In the genomic region with DNA sequence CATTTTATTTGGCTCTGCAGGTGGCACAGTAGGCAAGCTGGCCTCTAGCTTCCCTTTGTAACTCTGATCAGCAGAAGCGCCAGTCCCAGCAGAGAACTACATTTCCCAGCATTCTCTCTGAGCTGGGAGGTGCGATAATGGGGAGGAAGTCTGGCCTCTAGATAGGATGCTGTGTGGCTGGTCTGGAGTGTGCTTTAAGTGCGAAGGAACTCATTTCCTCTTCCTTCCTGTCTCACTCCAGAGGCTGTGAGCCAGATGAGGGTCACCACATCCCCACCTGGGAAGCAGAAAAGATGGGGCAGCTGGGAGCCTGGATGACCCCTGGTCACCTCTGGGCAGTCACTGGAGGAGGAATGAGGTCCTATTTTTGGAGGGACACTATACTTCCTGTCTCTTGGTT, we compare ENCODE assay signal across 10 mouse cellular contexts. TPM values are rescaled to one million over a fixed set of nuclear protein-coding genes. Genes with fewer than 3 reads are reported as not detected.
DNase-seq lines count a peak whose midpoint lies in the region; ATAC-seq lines count a peak whose summit lies in the region.
"Had no signal": no experiment of that assay in that cellular context is flagged by ENCODE, and none has a peak within 500 bp of the region (broad histone marks: within the 10 kb centered on the region; RNA-seq: fewer than 3 reads in every experiment).

No protein-coding gene starts in this region.

- H3K4me3 ChIP-seq in hindbrain, embryonic 10.5 days: no peak overlapping the region
- no peak overlapping the region for H3K4me3 ChIP-seq in hindbrain, embryonic 16.5 days (ENCODE audit: low read length)
- no peak overlapping the region for H3K4me3 ChIP-seq in limb, embryonic 11.5 days (ENCODE audit: low read depth, low read length)

- H3K9ac ChIP-seq in hindbrain, embryonic 16.5 days (ENCODE audit: low read depth, low read length): no peak overlapping the region
- H3K9ac ChIP-seq in limb, embryonic 11.5 days (ENCODE audit: low read length): no peak overlapping the region
- H3K9ac ChIP-seq: liver, embryonic 14.5 days had no signal

- ATAC-seq in hindbrain, embryonic 16.5 days: no peak
- 0 out of 2 replicates have a peak, but pooled peaks have one; percentile 1 for ATAC-seq in limb, embryonic 11.5 days (ENCODE audit: insufficient number of reproducible peaks, low FRiP score, low TSS enrichment, low read depth)

- no peaks in the 10 kb centered on the region for H3K9me3 ChIP-seq in hindbrain, embryonic 10.5 days
- no peaks in the 10 kb centered on the region for H3K9me3 ChIP-seq in hindbrain, embryonic 16.5 days (ENCODE audit: control insufficient read depth, low read length)
- no peaks in the 10 kb centered on the region for H3K9me3 ChIP-seq in limb, embryonic 11.5 days (ENCODE audit: control insufficient read depth, low read length)

- no peak for DNase-seq in hindbrain, embryonic 10.5 days (ENCODE audit: low spot score)
- DNase-seq in CD4-positive helper T cell, adult 2 months (ENCODE audit: low read depth, low spot score): peak; percentile 37
- DNase-seq in embryo, embryonic 10 days (ENCODE audit: low spot score): peak; percentile 73
- DNase-seq in limb, embryonic 11.5 days (ENCODE audit: low spot score): peak; percentile 51
- no peak for DNase-seq in cerebellum, postnatal 36 days
- DNase-seq in urinary bladder, adult 2 months (ENCODE audit: low spot score): no peak
- DNase-seq in left cerebral cortex, adult 9 months (ENCODE audit: low spot score in 2 of 2): no peak

- WGBS in hindbrain, embryonic 10.5 days: 32% methylated on average over 3 of the region's 3 CpGs
- 31% methylated on average over 3 of the region's 3 CpGs for WGBS in hindbrain, embryonic 16.5 days
- WGBS in limb, embryonic 11.5 days: 14% methylated on average over 3 of the region's 3 CpGs

- H3K27me3 ChIP-seq in hindbrain, embryonic 10.5 days (ENCODE audit: insufficient read depth, poor library complexity, severe bottlenecking): peaks cover 3% of the 10 kb centered on the region
- no peaks in the 10 kb centered on the region for H3K27me3 ChIP-seq in hindbrain, embryonic 16.5 days (replicated peaks; ENCODE audit: control insufficient read depth, insufficient read depth, low read length)
- no peaks in the 10 kb centered on the region for H3K27me3 ChIP-seq in limb, embryonic 11.5 days (ENCODE audit: control insufficient read depth, insufficient read depth, low read length)

- no peaks in the 10 kb centered on the region for H3K36me3 ChIP-seq in hindbrain, embryonic 10.5 days
- no peaks in the 10 kb centered on the region for H3K36me3 ChIP-seq in hindbrain, embryonic 16.5 days (ENCODE audit: control insufficient read depth, insufficient read depth, low read length)
- H3K36me3 ChIP-seq in limb, embryonic 11.5 days (ENCODE audit: control insufficient read depth, insufficient read depth, low read length): no peaks in the 10 kb centered on the region
- H3K36me3 ChIP-seq: G1E had no signal

- no peak overlapping the region for H3K4me2 ChIP-seq in hindbrain, embryonic 16.5 days (ENCODE audit: low read length)
- no peak overlapping the region for H3K4me2 ChIP-seq in limb, embryonic 11.5 days (ENCODE audit: low read depth, severe bottlenecking)

- peaks cover 61% of the 10 kb centered on the region for H3K4me1 ChIP-seq in hindbrain, embryonic 10.5 days (replicated peaks)
- peaks cover 6% of the 10 kb centered on the region for H3K4me1 ChIP-seq in hindbrain, embryonic 16.5 days (ENCODE audit: control insufficient read depth, insufficient read depth, low read depth, low read length)
- peaks cover 31% of the 10 kb centered on the region for H3K4me1 ChIP-seq in limb, embryonic 11.5 days (ENCODE audit: control insufficient read depth, insufficient read depth, low read length)

- H3K27ac ChIP-seq in hindbrain, embryonic 10.5 days: 0 out of 2 replicates have a peak overlapping the region, but pooled peaks have one; percentile 29
- no peak overlapping the region for H3K27ac ChIP-seq in hindbrain, embryonic 16.5 days (ENCODE audit: low read depth, low read length)
- H3K27ac ChIP-seq in limb, embryonic 11.5 days (replicated peaks; ENCODE audit: low read depth, low read length): no peak overlapping the region
- H3K27ac ChIP-seq: liver, embryonic 14.5 days had no signal

RNA-seq across cellular contexts. Expression of a gene that starts 48.6 kb away (rescaled TPM):
- 1.6 and 3.5 TPM in 2 replicates for polyA plus RNA-seq in hindbrain, embryonic 10.5 days (2016; fragmentation: Nextera tagmentation; extraction: Ambion mirVana)
- 0.09 and 0.16 TPM in 2 replicates for polyA plus RNA-seq in hindbrain, embryonic 16.5 days (2015; fragmentation: Nextera tagmentation; extraction: Ambion mirVana)
- polyA plus RNA-seq in limb, embryonic 11.5 days (2014; fragmentation: Nextera tagmentation; extraction: Ambion mirVana): 0.07 TPM in 1 of 2 replicates, not detected in the other
- polyA plus RNA-seq in urinary bladder, adult 2 months (2012; rRNA removed): 3.4 and 5.0 TPM in 2 replicates
- polyA plus RNA-seq: G1E had no signal

Comparison
In these comparisons a context has a peak if more than half of its experiments do, and no peak if none do; other contexts are left out.
1. DNase-seq: peak in CD4-positive helper T cell, adult 2 months (single experiment), embryo, embryonic 10 days (single experiment) and limb, embryonic 11.5 days (single experiment); none in hindbrain, embryonic 10.5 days (single experiment), cerebellum, postnatal 36 days (0 of 2), urinary bladder, adult 2 months (single experiment) and left cerebral cortex, adult 9 months (0 of 2).